Mouse (Mus musculus) spleen, postnatal 14 days (tissue): ENCODE measurements around the gene Lrrc8a.

ENCODE experiments used
- DNase-seq, 2 experiments: peaks; one replicate each; pipeline ENCODE4 v3.0.0; 2021 to 2022; ENCODE audit warnings: low spot score in 2 of 2

The Lrrc8a gene

GRCm38 (mm10) chr2:30238906-30239465 is 1.5 kb downstream of the Lrrc8a start:
- no peak for DNase-seq

DNA sequence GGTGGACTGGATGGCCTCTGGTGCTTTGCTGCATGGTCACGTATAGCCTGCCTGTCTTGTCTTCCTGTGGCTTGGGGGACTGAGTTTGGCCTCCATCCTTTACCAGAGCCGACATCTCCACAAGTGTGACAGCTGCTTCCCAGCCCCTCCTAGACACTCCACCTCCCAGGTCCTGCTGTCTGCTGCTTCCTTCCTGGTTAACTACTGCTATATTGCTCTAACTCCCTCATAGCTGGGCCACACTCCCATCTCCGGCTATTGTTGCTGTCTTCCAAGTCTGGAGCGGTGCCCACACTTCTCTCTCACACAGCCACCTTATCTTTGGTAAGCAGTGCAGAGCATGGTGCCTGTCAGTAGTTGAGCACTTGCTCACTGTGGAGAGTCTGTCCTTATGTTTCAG is 2.3 kb downstream of the Lrrc8a start:
- DNase-seq: peak in 1 of 2 experiments; percentile 28

DNA sequence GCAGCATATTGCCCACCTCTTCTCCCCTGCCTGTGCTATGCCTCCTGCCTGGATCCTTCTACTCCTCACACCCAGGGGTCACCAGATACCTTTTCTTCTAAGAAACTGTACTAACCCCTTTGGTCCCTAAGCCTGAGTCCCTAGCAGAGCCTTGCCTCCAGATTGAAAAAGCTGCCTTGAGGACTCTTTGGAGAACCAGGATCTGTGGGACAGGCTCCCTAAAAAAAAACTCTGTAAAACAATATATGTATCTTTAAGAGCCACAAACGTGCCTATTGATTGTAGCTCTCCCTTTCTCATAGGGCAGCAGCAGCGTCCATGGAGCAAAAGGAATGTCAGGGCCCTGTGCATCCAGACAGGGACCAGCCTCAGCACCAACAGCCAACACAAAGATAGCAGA is 2.8 kb downstream of the Lrrc8a start, which contains the start of gene Gm28035:
Gm28035 (plus strand) TSS at position 301 of the 400 bp plus-strand sequence.
- DNase-seq: no peak

DNA sequence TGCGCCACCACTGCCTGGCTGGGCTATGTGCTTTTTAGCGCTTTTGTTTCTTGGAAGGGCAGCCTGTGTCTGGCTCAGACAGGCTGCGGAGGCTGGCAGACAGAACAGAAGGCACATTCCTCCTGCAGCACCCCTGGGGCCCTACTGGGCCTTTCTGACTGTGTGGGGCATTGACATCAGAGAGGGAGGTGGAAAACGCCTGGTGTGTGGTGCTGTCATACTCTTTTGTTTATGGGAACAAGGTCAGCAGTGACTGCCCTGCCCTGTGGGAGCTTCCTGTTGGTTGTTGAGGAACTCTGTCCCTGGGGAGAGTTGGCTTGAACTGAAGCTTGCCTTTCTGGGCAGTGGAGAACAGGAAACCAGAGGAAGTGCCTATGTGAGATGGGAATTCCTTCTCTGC is 5.0 kb downstream of the Lrrc8a start:
- DNase-seq: no peak

DNA sequence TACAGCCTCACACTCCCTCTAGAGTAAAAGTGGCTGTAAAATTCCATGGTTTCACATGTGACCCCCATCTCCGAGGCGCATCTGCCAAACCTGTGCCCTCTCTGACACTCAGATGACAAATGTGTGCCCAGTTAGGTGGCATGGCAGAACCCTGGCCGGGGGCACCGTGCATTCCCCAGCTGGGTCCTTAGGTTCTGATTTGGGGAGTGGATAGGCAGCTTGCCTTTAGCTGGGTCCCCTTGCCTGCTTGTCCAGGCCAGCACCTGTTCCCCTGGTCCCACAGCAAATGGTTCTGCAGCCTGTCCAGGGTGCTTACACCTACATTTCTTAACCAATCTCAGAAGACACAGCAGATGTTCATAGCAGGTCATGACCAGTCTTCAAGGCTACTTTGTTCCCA is 5.9 kb downstream of the Lrrc8a start:
- DNase-seq: no peak

GRCm38 (mm10) chr2:30244595-30245178 is 7.2 kb downstream of the Lrrc8a start:
- no peak for DNase-seq

DNA sequence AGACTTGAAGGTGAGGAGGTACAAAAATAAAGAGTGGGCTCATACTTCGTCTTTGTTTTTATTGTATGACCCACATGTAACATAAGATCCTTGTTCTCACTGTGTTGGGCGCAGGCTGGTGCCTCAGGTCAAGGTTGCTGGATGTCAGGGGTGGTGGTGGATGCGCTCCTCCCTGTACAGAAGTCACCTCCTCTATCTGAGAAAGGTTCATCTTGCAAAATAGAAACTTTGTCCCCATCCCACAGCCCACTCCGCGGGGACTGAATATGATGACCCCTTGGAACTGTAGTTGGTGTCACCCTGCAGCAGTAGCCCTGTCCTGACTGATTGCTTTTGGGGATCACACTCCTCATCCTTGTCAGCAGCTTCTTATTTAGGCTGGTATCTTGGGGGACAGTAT is 9.5 kb downstream of the Lrrc8a start:
- no peak for DNase-seq

GRCm38 (mm10) chr2:30247681-30248080 is 10.2 kb downstream of the Lrrc8a start:
- no peak for DNase-seq

DNA sequence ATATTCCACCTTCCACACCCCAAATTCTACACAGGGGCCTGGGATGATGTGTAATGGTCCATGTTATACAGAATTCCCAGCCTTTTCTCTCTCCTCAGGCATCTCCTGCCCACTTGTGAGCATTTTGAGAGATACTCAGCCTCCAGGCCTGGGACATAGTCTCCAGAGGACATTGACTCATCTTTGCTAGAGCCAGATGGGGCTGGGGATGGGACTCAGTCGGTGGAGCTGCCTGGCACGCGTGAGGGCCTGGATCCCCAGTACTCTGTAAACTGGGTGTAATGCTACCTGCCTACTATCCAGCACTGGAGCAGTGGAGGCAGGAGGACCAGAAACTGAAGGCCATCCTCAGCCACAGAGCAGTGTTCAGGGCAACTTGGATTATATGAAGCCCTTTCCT is 11.7 kb downstream of the Lrrc8a start:
- no peak for DNase-seq

GRCm38 (mm10) chr2:30250166-30251128 is 12.9 kb downstream of the Lrrc8a start:
- no peak for DNase-seq

- peak; percentile 44 to 50 for DNase-seq
Measured at GRCm38 (mm10) chr2:30251417-30252104, 14.0 kb downstream of the Lrrc8a start.

DNA sequence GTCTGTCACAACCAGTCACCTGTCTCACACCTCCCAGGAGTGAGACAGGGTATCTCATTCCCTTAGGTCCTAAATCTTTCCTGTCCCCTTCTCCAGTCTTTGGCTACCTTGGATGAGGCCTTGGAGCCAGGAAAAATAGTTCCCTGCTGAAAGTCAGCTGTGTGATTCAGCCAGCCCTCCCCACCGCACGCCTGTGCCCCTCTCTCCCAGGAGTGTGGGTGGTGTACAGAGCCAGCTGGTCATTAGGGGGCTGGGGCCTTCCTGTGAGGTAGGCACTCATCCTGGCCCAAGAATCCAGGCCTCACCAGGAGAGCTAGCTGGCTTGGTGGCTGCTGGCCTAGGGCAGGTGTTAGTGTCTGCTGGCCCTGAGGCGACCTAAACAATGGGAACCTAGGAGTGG is 15.0 kb downstream of the Lrrc8a start:
- DNase-seq: no peak

DNA sequence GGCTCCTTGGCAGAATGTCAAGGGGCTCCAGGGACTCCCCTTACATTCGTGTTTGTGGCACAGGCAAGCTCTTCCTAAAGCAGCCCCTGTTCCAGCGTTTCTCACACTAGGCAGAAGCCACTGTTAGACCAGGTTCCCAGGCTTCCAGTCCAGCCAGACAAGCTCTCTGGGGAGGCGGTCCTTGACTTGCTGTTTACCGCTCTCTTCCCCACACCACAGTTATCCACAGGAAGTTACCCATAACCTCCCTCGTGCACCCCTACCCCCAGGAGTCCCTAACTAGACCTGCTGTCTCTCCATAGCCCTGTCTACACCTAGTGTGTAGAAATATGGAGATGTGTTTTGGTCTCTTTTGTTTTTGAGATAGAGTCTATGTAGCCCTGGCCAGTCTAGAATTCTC is 16.3 kb downstream of the Lrrc8a start:
- no peak for DNase-seq

GRCm38 (mm10) chr2:30255631-30256395 is 18.3 kb downstream of the Lrrc8a start:
- no peak for DNase-seq

DNA sequence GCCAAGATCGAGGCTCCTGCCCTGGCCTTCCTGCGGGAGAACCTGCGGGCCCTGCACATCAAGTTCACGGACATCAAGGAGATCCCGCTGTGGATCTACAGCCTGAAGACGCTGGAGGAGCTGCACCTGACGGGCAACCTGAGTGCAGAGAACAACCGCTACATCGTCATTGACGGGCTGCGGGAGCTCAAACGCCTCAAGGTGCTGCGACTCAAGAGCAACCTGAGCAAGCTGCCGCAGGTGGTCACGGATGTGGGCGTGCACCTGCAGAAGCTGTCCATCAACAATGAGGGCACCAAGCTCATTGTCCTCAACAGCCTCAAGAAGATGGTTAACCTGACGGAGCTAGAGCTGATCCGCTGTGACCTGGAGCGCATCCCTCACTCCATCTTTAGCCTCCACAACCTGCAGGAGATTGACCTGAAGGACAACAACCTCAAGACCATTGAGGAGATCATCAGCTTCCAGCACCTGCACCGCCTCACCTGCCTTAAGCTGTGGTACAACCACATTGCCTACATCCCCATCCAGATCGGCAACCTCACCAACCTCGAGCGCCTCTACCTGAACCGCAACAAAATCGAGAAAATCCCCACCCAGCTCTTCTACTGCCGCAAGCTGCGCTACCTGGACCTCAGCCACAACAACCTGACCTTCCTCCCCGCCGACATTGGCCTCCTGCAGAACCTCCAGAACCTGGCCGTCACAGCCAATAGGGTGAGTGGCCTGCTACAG is 19.3 kb downstream of the Lrrc8a start:
- no peak for DNase-seq

GRCm38 (mm10) chr2:30257699-30258460 is 20.4 kb downstream of the Lrrc8a start:
- no peak for DNase-seq

DNA sequence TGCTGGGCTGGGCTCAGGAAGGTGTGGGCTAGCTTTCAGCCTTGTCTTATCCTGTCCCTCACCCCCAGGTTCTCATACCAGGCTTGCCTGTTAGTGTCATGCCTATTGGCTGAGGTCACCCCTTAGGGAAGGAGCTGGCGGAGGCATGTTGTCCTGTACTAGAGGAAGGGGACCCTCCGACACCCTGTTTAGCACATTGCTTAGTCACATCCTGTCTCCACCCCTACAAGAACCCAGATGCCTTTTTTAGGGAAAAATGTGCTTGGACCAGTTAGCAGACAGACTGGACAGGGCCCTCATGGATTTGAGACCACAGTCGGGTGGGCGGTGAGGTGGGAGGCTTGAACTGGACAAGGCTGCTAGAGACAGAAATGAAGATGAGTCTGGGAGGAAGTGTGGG is 21.1 kb downstream of the Lrrc8a start:
- DNase-seq: no peak

DNA sequence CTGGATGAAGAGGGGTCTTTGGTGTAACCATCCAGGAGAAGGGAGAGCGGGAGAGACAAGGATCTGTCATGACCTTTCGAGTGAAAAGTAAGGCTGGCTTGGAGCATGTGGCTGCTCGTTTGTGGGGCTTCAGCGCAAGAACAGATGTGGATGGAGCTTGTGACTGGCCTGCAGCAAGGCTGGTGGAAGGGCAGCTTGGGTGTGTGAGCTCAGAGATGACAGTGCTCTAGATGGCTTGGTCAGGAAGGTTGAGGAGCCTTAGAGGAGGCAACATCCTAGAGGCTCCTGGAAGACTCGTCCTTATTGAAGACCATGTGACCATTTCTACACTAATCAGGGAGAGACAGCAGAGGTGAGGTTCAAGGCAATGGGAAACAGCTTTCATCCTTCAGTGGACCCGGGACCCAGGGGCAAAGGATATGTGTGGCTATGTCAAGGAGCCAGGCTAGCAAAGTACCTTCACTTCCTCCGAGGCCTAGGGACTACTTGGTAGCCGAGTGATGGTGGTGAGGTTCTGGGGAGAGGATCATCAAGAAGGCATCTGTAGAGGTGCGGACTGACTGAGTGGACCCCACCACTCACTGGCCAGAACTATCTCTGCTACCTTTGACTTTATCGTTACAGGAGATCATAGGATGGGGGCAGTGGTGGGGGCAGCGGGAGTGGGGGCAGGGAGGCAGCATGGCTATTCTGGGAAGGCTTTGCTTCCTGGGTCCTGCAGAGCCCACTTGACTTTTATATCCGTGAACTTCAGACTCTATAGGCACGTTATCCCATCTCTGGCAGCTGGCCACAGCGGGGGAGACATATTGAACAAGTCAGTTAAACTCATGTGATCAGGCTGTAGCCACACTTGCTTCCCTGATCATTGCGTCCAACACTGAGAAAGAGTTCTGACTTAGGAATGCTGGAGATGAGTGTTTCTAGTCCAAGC is 21.9 kb downstream of the Lrrc8a start:
- DNase-seq: no peak
